Mouse (Mus musculus): ENCODE measurements around the gene Ewsr1.

GRCm38 (mm10) chr11:5032706-5033105 is 66.4 kb downstream of the Ewsr1 start:
- TF ChIP-seq CTCF (IDR thresholded peaks at IDR 0.05), result no peak
- TF ChIP-seq POLR2A (IDR thresholded peaks at IDR 0.05; ENCODE audit: insufficient read depth, low read depth, low read length), result no peak
- no peak for TF ChIP-seq EP300 (IDR thresholded peaks at IDR 0.05; ENCODE audit: insufficient read depth, low read depth, low read length)

All from heart, adult 2 months (tissue).